Mouse (Mus musculus): Measurements from ENCODE around the gene Fam234a.
"Not testable (repeated sequence)": the region's sequence is repeated elsewhere in the genome, so short reads cannot be mapped to it uniquely, and the experiment has no call there.

The Fam234a gene

GRCm38 (mm10) chr17:26244101-26244841, at the start of gene Fam234a:
Fam234a (minus strand) TSS chr17:26244242.
- DNase-seq = peak; percentile 88

DNA sequence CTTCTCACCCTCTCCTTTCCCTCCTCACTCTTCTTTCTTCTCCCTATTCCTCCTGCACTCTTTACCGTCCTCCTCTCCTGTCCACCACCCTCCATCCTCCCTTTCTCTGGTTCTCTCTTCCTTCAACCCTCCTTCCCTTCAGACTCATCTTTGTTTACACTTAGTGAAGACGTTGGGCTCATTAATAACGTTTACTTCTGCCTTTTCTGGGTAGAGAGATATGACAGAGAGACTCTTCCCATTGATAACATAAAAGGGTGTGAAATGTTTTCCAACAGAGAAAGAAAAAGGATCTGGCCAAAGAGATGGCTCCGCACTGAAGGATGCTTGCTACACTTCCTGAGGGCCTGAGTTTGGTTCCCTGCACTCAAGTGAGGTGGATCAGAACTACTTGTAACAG, 45.4 kb upstream of the Fam234a start:
- no peak for DNase-seq

DNA sequence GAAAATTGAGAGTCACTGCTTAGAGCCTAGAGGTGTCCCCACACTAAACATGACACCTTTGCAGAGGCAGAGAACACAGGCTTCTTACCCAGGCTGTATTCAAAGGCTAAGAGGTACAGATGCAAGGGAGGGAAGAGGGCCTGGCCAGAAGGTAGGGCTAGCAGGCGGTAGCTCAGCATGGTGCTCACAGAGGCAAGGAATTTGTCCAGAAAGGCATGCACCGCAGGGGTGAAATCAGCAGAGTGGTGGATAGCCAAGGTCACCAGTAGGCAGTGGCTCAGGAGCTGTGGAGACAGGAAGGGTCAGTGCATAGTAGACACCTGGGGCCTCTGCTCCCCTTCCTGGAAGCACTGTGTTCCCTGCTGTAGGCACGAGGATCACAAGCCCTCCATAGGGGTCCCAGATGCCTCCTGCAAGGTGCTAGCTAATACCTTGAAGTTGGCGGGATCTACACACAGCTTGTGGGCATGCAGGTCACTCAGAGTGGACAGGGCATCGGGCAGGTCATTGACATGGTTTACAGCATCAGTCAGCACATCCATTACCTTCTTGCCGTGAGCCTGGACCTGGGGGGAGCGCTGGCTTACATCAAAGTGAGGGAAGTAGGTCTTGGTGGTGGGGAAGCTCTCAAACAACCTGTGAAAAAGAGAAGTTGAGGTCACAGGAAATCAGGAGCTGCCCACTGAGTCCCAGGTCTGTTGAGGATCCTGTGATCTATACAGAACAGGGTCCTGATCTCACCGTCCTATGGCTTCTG, 42.3 kb upstream of the Fam234a start:
- no peak for DNase-seq

DNA sequence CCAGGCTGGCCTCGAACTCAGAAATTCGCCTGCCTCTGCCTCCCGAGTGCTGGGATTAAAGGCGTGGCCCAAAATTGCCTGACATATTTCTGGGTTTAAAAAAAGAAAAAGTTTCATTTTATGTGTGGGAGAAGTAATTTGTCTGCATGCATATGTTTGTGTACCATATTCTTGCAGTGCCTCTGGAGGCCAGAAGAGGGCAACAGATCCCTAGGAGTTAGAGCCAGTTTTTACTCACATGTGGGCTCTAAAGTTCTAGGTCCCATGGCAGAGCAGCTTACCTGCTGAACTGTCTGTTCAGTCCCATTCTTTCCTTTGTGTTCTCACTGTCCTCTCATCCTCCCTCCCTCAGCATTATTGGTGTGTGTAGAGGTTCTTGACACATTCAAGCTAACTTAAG, 32.7 kb upstream of the Fam234a start:
- DNase-seq = no peak

DNA sequence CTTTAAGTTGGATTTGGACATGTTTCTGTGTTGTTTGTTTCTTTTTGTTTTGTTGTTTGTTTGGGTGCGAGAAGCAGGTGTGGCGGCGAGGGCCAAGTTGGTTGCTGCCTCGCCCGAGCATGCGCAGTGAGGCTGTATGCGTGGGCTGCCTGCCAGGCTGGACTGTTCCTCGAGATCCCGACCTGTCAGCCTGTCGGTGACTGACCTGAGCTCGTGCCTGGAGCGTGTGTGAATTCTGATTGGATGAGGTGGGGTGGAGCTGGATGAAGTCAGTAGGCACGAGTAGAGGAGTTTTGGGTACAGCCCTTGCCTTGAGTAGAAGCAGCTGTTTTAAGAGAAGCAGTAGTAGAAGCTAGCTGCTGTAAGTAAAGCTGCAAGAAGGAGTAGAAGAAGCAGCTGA, 31.9 kb upstream of the Fam234a start:
- DNase-seq = no peak

DNA sequence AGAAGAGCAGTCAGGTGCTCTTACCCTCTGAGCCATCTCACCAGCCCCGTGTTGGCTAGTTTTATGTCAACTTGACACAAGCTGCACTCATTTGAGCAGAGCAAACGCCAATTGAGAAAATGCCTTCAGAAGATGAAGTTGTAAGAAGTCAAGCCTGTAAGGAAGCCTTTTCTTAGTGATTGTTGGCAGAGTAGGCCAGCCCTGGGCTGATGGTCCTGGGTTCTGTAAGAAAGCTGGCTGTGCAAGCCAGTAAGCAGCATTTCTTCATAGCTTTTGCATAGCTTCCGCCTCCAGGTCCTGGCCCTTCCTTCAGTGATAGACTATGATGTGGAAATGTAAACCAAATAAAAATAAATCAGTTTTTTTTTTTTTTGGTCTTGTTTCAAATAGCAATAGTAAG, 28.5 kb upstream of the Fam234a start:
- no peak for DNase-seq

GRCm38 (mm10) chr17:26269577-26269976, 25.5 kb upstream of the Fam234a start:
- DNase-seq = not testable (repeated sequence)

- DNase-seq = no peak
Observed at GRCm38 (mm10) chr17:26268851-26269250, 24.8 kb upstream of the Fam234a start.

DNA sequence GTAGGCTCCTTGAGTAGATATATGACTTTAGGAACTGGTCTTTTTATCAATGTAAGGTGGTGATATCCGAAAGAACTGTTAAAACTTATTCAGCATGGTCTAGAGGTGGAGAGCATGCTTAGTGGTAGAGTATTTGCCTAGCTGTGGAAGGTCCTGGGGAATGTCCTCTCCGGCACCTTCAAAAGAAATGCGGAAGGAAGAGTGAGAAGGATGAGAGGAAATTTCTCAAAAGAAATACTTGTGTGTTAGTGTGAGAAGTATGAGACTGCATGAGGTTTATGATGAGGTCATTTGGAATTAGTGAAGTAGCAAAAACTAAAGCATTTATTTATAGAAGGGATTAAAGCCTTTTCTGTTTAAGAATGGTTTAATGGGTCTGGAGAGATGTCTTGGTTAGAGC, 18.3 kb upstream of the Fam234a start:
- DNase-seq = no peak

- DNase-seq = no peak
Observed at GRCm38 (mm10) chr17:26261826-26262225, 17.8 kb upstream of the Fam234a start.

- DNase-seq = no peak
Observed at GRCm38 (mm10) chr17:26255313-26255712, 11.3 kb upstream of the Fam234a start.

DNA sequence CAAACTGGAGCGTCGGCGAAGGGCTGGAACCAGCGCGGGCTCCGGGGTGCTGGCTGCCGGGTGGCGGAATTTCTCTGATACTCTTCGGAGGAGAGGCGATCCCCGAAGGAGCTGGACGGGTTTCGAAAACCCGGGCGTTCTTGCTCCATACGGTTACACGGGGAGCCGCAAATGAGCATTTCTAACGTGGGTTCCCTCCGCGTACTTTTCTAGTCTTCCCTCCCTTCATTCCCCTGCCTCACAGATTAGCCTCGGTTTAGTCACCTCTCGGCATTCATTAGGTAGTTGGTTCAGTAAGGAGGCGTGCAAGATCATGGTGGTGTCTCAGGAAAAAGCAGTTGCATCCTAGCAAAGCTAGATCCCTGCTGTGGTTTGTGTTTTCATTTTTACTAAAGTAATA, 9.4 kb upstream of the Fam234a start:
- DNase-seq = no peak

- peak; percentile 87 for DNase-seq
Observed at GRCm38 (mm10) chr17:26252539-26253251, 8.7 kb upstream of the Fam234a start, which contains the start of gene Luc7l. Luc7l (plus strand) TSS chr17:26252896.

- DNase-seq = no peak
Observed at GRCm38 (mm10) chr17:26251886-26252538, 8.0 kb upstream of the Fam234a start.

GRCm38 (mm10) chr17:26243471-26244100, 456 bp downstream of the Fam234a start:
- DNase-seq = peak; percentile 57

- no peak for DNase-seq
Observed at GRCm38 (mm10) chr17:26240990-26241389, 3.1 kb downstream of the Fam234a start.

- no peak for DNase-seq
Observed at GRCm38 (mm10) chr17:26240120-26240790, 3.8 kb downstream of the Fam234a start.

DNA sequence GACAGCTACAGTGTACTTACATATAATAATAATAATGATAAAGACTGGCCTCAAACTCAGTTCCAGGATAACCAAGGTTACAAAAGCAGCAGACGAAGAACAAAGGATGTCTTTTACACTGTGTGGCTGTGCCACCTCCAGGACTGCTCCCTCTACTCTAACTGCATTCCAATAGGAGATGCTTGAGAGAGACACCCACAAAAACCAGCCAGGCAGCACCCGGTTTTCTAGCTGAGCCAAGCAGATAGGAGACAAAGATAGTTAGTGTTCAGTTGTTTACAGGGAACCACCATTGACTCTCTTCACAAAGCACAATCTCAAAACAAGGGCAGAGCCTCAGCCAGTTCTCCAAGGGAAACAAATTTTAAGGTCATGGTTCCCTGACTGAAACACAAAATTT, 4.5 kb downstream of the Fam234a start:
- no peak for DNase-seq

DNA sequence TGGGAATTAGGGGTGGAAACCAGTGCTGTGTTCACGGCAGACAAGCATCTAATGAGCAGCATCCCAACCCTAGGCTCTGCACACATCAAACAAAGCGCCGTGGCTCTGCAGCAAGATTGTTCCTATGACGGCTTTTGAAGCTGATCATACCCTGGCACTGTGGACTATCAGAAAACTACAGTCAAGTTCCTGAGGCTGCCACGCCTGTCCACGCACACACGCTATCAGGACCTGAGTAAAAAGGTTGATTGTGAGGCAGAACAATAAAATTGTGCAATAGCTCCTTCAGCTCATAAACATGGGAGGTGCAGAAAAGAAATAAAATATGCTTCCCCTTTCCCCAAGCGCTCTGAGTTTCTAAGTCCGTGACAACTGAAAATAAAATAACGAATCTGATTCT, 6.4 kb downstream of the Fam234a start:
- no peak for DNase-seq

GRCm38 (mm10) chr17:26235077-26235815, 8.8 kb downstream of the Fam234a start:
- DNase-seq = no peak

DNA sequence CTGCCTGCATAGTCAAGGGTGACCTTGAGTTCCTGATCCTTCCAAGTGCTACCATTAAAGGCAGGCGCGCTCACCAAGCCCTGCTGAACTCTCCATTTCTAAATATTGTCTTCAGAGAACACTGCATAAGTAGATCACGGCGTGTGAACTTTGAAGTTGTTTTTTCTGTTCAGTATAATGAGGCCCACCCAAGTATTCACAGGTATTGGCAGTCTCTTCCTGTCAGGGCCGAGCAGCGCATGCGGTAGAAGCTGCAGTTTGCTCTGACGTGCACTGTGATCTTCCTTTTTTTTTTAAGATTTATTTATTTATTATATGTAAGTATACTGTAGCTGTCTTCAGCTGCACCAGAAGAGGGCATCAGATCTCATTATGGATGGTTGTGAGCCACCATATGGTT, 9.7 kb downstream of the Fam234a start:
- no peak for DNase-seq

Measured in right cerebral cortex, postnatal 4 days (tissue).